Mouse (Mus musculus) stomach, embryonic 16.5 days (tissue): ENCODE measurements around the gene Tbcd. TPM values are rescaled to one million over a fixed set of nuclear protein-coding genes. Genes with fewer than 3 reads are reported as not detected.
A peak's percentile ranks its signal among the peaks of the same experiment; 100 is the strongest.

Experiments
- ATAC-seq: fragments of 200-750 bp; cut with Nextera tagmentation; 2 replicates; pipeline ENCODE4 v1.8.0; 2017; ENCODE audit warnings: moderate number of reproducible peaks, moderate TSS enrichment; ENCODE audit not compliant: insufficient read depth, low FRiP score
- H3K27ac ChIP-seq: fragments of 300-500 bp; sonication (generic); 2 replicates; pipeline ENCODE4 v1.5.1; 2014; ENCODE audit warnings: low read length
- H3K27me3 ChIP-seq: fragments of 300-500 bp; sonication (generic); 2 replicates; pipeline ENCODE4 v1.6.1; 2014; ENCODE audit warnings: low read length, control low read depth, mixed read lengths; ENCODE audit not compliant: control insufficient read depth, insufficient read depth
- H3K36me3 ChIP-seq: fragments of 300-500 bp; sonication (generic); 2 replicates; pipeline ENCODE4 v1.6.1; 2014; ENCODE audit warnings: low read length; ENCODE audit not compliant: control insufficient read depth, insufficient read depth
- H3K4me1 ChIP-seq: fragments of 300-500 bp; sonication (generic); 2 replicates; pipeline ENCODE4 v1.6.1; 2014; ENCODE audit warnings: low read length, control low read depth, mixed read lengths; ENCODE audit not compliant: control insufficient read depth, insufficient read depth
- H3K4me2 ChIP-seq: fragments of 300-500 bp; sonication (generic); 2 replicates; pipeline ENCODE4 v1.6.1; 2014; ENCODE audit warnings: low read depth, low read length, mixed read lengths
- H3K4me3 ChIP-seq: fragments of 300-500 bp; sonication (generic); replicated peaks from 2 replicates; pipeline ENCODE4 v1.5.1; 2014; ENCODE audit warnings: mild to moderate bottlenecking, low read length
- H3K9ac ChIP-seq: fragments of 300-500 bp; sonication (generic); 2 replicates; pipeline ENCODE4 v1.6.1; 2014; ENCODE audit warnings: low read length
- H3K9me3 ChIP-seq: fragments of 300-500 bp; sonication (generic); replicated peaks from 2 replicates; pipeline ENCODE4 v1.6.1; 2016; ENCODE audit warnings: low read length, control low read depth; ENCODE audit not compliant: control insufficient read depth
- WGBS: fragments of 180-500 bp; shearing (Covaris S2); extraction: QIAGEN DNeasy Blood & Tissue Kit; methylation state at CpG from one replicate; pipeline ENCODE4 v1.1.7; 2014; 5-methylcytosine and 5-hydroxymethylcytosine counted together
- polyA plus RNA-seq: library from polyadenylated mRNA; unstranded; fragments of >200 nt; fragmentation: Nextera tagmentation; extraction: Ambion mirVana; gene quantifications from 2 replicates; pipeline ENCODE4 v1.2.1, GENCODE M21; 2015

Gene Tbcd
- polyA plus RNA-seq, 1 experiment from 2014 or later = 42.2 TPM

- no peak overlapping the region for H3K4me3 ChIP-seq
- H3K4me2 ChIP-seq = no peak overlapping the region
- peak overlapping the region; percentile 5; the same call in 1 of the 2 replicates for H3K27ac ChIP-seq
- peaks cover 35% of the 10 kb centered on the region for H3K4me1 ChIP-seq
- no peak overlapping the region for H3K9ac ChIP-seq
- WGBS = 66% methylated on average over 4 of the region's 4 CpGs
- H3K9me3 ChIP-seq = no peaks in the 10 kb centered on the region
- no peak for ATAC-seq
- no peaks in the 10 kb centered on the region for H3K36me3 ChIP-seq
- no peaks in the 10 kb centered on the region for H3K27me3 ChIP-seq
Observed at GRCm38 (mm10) chr11:121552167-121552566, 100.4 kb downstream of the Tbcd start.

- Histone ChIP-seq H3K4me3 (no peak overlapping the region), H3K4me2 (no peak overlapping the region), H3K27me3 (no peaks in the 10 kb centered on the region), H3K4me1 (peaks cover 28% of the 10 kb centered on the region), H3K27ac (no peak overlapping the region), H3K36me3 (no peaks in the 10 kb centered on the region), H3K9ac (no peak overlapping the region), H3K9me3 (no peaks in the 10 kb centered on the region)
- 85% methylated on average over 7 of the region's 7 CpGs for WGBS
- no peak for ATAC-seq
Observed at GRCm38 (mm10) chr11:121552846-121553457, 101.2 kb downstream of the Tbcd start.

GRCm38 (mm10) chr11:121553458-121553857 lies 101.7 kb downstream of the Tbcd start:
- 95% methylated on average over 3 of the region's 3 CpGs for WGBS
- Histone ChIP-seq H3K9ac (no peak overlapping the region), H3K36me3 (no peaks in the 10 kb centered on the region), H3K27ac (no peak overlapping the region), H3K4me3 (no peak overlapping the region), H3K9me3 (no peaks in the 10 kb centered on the region), H3K4me1 (peaks cover 23% of the 10 kb centered on the region), H3K4me2 (no peak overlapping the region), H3K27me3 (no peaks in the 10 kb centered on the region)
- ATAC-seq = no peak

- no peak overlapping the region for H3K4me2 ChIP-seq
- no peaks in the 10 kb centered on the region for H3K36me3 ChIP-seq
- no peaks in the 10 kb centered on the region for H3K27me3 ChIP-seq
- H3K4me1 ChIP-seq = peaks cover 3% of the 10 kb centered on the region; the same call in 1 of the 2 replicates
- H3K9me3 ChIP-seq = no peaks in the 10 kb centered on the region
- ATAC-seq = peak; percentile 57; the same call in 1 of the 2 replicates
- no peak overlapping the region for H3K9ac ChIP-seq
- H3K4me3 ChIP-seq = no peak overlapping the region
- peak overlapping the region; percentile 81 for H3K27ac ChIP-seq
- 50% methylated on average over 1 of the region's 1 CpGs for WGBS
Observed at GRCm38 (mm10) chr11:121556727-121557126, 105.0 kb downstream of the Tbcd start.

GRCm38 (mm10) chr11:121557946-121558345 lies 106.2 kb downstream of the Tbcd start:
- Histone ChIP-seq H3K27ac (peak overlapping the region; percentile 1; the same call in 1 of the 2 replicates), H3K36me3 (no peaks in the 10 kb centered on the region), H3K27me3 (no peaks in the 10 kb centered on the region), H3K9me3 (no peaks in the 10 kb centered on the region), H3K4me1 (no peaks in the 10 kb centered on the region), H3K4me3 (no peak overlapping the region), H3K4me2 (no peak overlapping the region), H3K9ac (no peak overlapping the region)
- ATAC-seq = no peak
- WGBS = 94% methylated on average over 1 of the region's 1 CpGs

GRCm38 (mm10) chr11:121558522-121558921 lies 106.8 kb downstream of the Tbcd start:
- WGBS = 94% methylated on average over 3 of the region's 3 CpGs
- H3K4me2 ChIP-seq = no peak overlapping the region

GRCm38 (mm10) chr11:121559527-121560293 lies 108.0 kb downstream of the Tbcd start:
- Histone ChIP-seq H3K4me3 (no peak overlapping the region), H3K36me3 (no peaks in the 10 kb centered on the region)
- ATAC-seq = no peak

More at GRCm38 (mm10) chr11:121558522-121558921, 106.8 kb downstream of the Tbcd start:
- Histone ChIP-seq H3K4me3 (no peak overlapping the region), H3K4me1 (no peaks in the 10 kb centered on the region), H3K27me3 (no peaks in the 10 kb centered on the region), H3K27ac (peak overlapping the region; percentile 1; the same call in 1 of the 2 replicates), H3K9ac (no peak overlapping the region), H3K9me3 (no peaks in the 10 kb centered on the region), H3K36me3 (no peaks in the 10 kb centered on the region)
- ATAC-seq = no peak

GRCm38 (mm10) chr11:121560294-121560663 lies 108.5 kb downstream of the Tbcd start:
- no peaks in the 10 kb centered on the region for H3K27me3 ChIP-seq
- H3K4me1 ChIP-seq = no peaks in the 10 kb centered on the region
- 80% methylated on average over 7 of the region's 7 CpGs for WGBS
- H3K27ac ChIP-seq = no peak overlapping the region
- no peak overlapping the region for H3K9ac ChIP-seq
- H3K4me3 ChIP-seq = no peak overlapping the region
- no peaks in the 10 kb centered on the region for H3K9me3 ChIP-seq
- H3K36me3 ChIP-seq = no peaks in the 10 kb centered on the region
- no peak for ATAC-seq
- H3K4me2 ChIP-seq = no peak overlapping the region

More at GRCm38 (mm10) chr11:121559527-121560293, 108.0 kb downstream of the Tbcd start:
- Histone ChIP-seq H3K27me3 (no peaks in the 10 kb centered on the region), H3K4me2 (no peak overlapping the region), H3K9me3 (no peaks in the 10 kb centered on the region), H3K27ac (no peak overlapping the region), H3K9ac (no peak overlapping the region), H3K4me1 (no peaks in the 10 kb centered on the region)
- WGBS = 80% methylated on average over 4 of the region's 4 CpGs

- H3K9ac ChIP-seq = no peak overlapping the region
- H3K4me2 ChIP-seq = no peak overlapping the region
- H3K4me1 ChIP-seq = no peaks in the 10 kb centered on the region
- H3K36me3 ChIP-seq = no peaks in the 10 kb centered on the region
- WGBS = 91% methylated on average over 5 of the region's 5 CpGs
- no peaks in the 10 kb centered on the region for H3K9me3 ChIP-seq
- H3K27me3 ChIP-seq = no peaks in the 10 kb centered on the region
- no peak overlapping the region for H3K4me3 ChIP-seq
- no peak overlapping the region for H3K27ac ChIP-seq
- no peak for ATAC-seq
Observed at GRCm38 (mm10) chr11:121563312-121563711, 111.6 kb downstream of the Tbcd start.
